Comparison of ENCODE assay signal across 37 mouse cellular contexts in genomic region chr11:106753314-106753713, GRCm38 (mm10). TPM values are rescaled to one million over a fixed set of nuclear protein-coding genes. Genes with fewer than 3 reads are reported as not detected.
"Had no signal": no experiment of that assay in that cellular context is flagged by ENCODE, and none has a peak within 500 bp of the region (broad histone marks: within the 10 kb centered on the region; RNA-seq: fewer than 3 reads in every experiment).

No protein-coding gene starts in this region.

- H3K4me2 ChIP-seq: heart, embryonic 11.5 days; heart, embryonic 12.5 days; heart, embryonic 13.5 days; heart, embryonic 15.5 days; hindbrain, embryonic 12.5 days; hindbrain, embryonic 13.5 days; hindbrain, embryonic 14.5 days; hindbrain, embryonic 15.5 days; intestine, embryonic 15.5 days; kidney, embryonic 15.5 days had no signal

- H3K4me3 ChIP-seq: heart, embryonic 10.5 days; heart, embryonic 12.5 days; heart, embryonic 13.5 days; heart, embryonic 15.5 days; hindbrain, embryonic 10.5 days; hindbrain, embryonic 12.5 days; hindbrain, embryonic 13.5 days; hindbrain, embryonic 15.5 days; intestine, embryonic 15.5 days; kidney, embryonic 15.5 days; layer of hippocampus, adult 2 months had no signal

- H3K27me3 ChIP-seq: heart, embryonic 12.5 days; heart, embryonic 13.5 days; heart, embryonic 15.5 days; hindbrain, embryonic 12.5 days; hindbrain, embryonic 13.5 days; hindbrain, embryonic 15.5 days; intestine, embryonic 15.5 days; kidney, embryonic 15.5 days had no signal

- H3K36me3 ChIP-seq: heart, embryonic 10.5 days; heart, embryonic 12.5 days; heart, embryonic 13.5 days; heart, embryonic 15.5 days; hindbrain, embryonic 10.5 days; hindbrain, embryonic 12.5 days; hindbrain, embryonic 13.5 days; hindbrain, embryonic 15.5 days; intestine, embryonic 15.5 days; kidney, embryonic 15.5 days had no signal

- H3K9me3 ChIP-seq: heart, embryonic 10.5 days; heart, embryonic 12.5 days; heart, embryonic 13.5 days; heart, embryonic 15.5 days; hindbrain, embryonic 10.5 days; hindbrain, embryonic 12.5 days; hindbrain, embryonic 13.5 days; hindbrain, embryonic 15.5 days; intestine, embryonic 15.5 days; kidney, embryonic 15.5 days had no signal

- H3K9ac ChIP-seq: heart, embryonic 12.5 days; heart, embryonic 13.5 days; heart, embryonic 15.5 days; hindbrain, embryonic 12.5 days; hindbrain, embryonic 13.5 days; hindbrain, embryonic 14.5 days; hindbrain, embryonic 15.5 days; intestine, embryonic 15.5 days; kidney, embryonic 15.5 days had no signal

- H3K4me1 ChIP-seq: heart, embryonic 15.5 days; hindbrain, embryonic 10.5 days; hindbrain, embryonic 12.5 days; hindbrain, embryonic 13.5 days; hindbrain, embryonic 15.5 days; intestine, embryonic 15.5 days; kidney, embryonic 15.5 days had no signal

- DNase-seq: heart, postnatal 10 days; heart, postnatal 14 days; heart, postnatal 36 days; heart, postnatal 4 days; kidney, adult 11 months; kidney, adult 18-20 months; kidney, adult 2 months; kidney, adult 8-10 months; kidney, adult 9 months; kidney, postnatal 10 days; kidney, postnatal 14 days; kidney, postnatal 25 days; kidney, postnatal 36 days; kidney, postnatal 4 days; layer of hippocampus, adult 9-11 months; layer of hippocampus, postnatal 36 days had no signal

- H3K27ac ChIP-seq: heart, embryonic 10.5 days; heart, embryonic 13.5 days; heart, embryonic 15.5 days; hindbrain, embryonic 10.5 days; hindbrain, embryonic 12.5 days; hindbrain, embryonic 13.5 days; hindbrain, embryonic 14.5 days; hindbrain, embryonic 15.5 days; hindbrain, postnatal 0 days; intestine, embryonic 15.5 days; kidney, embryonic 15.5 days; kidney, postnatal 0 days; layer of hippocampus, adult 2 months had no signal

- ATAC-seq: hindbrain, embryonic 16.5 days; hindbrain, postnatal 0 days; inflammation-experienced regulatory T-cells, adult 6 months; intestine, embryonic 15.5 days; intestine, embryonic 16.5 days; intestine, postnatal 0 days had no signal

RNA-seq across cellular contexts. Expression of gene Milr1, which starts 2.3 kb away (rescaled TPM):
- total RNA-seq: hindbrain, postnatal 0 days; layer of hippocampus, adult 2 months; layer of hippocampus, postnatal 14 days; layer of hippocampus, postnatal 25 days; layer of hippocampus, postnatal 36 days had no signal
